In the genomic region with DNA sequence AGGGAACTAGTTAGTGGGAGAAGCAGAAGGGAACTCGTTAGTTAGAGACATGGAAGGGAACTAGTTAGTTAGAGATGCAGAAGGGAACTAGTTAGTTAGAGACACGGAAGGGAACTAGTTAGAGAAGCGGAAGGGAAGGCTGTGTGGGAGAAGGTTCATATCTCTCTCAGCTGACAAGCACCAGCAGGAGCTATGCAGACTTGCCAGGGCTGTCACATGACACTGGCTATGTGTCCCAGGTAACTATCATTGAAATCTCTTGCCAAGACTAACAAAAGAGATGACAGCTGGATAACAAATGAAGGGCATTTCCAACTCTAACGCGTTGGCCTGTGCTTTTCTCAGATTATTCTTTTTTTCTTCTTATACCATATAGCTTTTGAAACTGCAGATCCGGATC, we compare ENCODE assay signal across 29 mouse cellular contexts. TPM values are rescaled to one million over a fixed set of nuclear protein-coding genes. Genes with fewer than 3 reads are reported as not detected.
DNase-seq lines count a peak whose midpoint lies in the region; ATAC-seq and TF ChIP-seq lines count a peak whose summit lies in the region.
"Had no signal": no experiment of that assay in that cellular context is flagged by ENCODE, and none has a peak within 500 bp of the region (broad histone marks: within the 10 kb centered on the region; RNA-seq: fewer than 3 reads in every experiment).

No protein-coding gene starts in this region.

- peak; percentile 14 for DNase-seq in adrenal gland, postnatal 14 days
- no peak for DNase-seq in adrenal gland, postnatal 4 days (ENCODE audit: low spot score in 2 of 2)
- DNase-seq in hindbrain, postnatal 0 days (ENCODE audit: low spot score) = peak; percentile 3
- DNase-seq in hindbrain, embryonic 10.5 days (ENCODE audit: low spot score) = no peak
- peak; percentile 17 for DNase-seq in cerebellum, adult 9-10 months
- DNase-seq in gonadal fat pad, adult 2 months (ENCODE audit: low read depth) = peak; percentile 64
- no peak for DNase-seq in liver, embryonic 11.5 days (ENCODE audit: low spot score)
- no peak for DNase-seq in liver, postnatal 0 days
- DNase-seq: adrenal gland, postnatal 10 days; gastrocnemius, postnatal 25 days; heart, postnatal 36 days; kidney, adult 11 months; kidney, postnatal 4 days; layer of hippocampus, adult 9-11 months; lung, postnatal 10 days; thymus, adult 18-20 months; thymus, postnatal 36 days had no signal

- no peaks in the 10 kb centered on the region for H3K36me3 ChIP-seq in hindbrain, postnatal 0 days (ENCODE audit: insufficient read depth, low read length)
- H3K36me3 ChIP-seq in hindbrain, embryonic 10.5 days = no peaks in the 10 kb centered on the region
- H3K36me3 ChIP-seq in liver, embryonic 11.5 days (ENCODE audit: control insufficient read depth, insufficient read depth, low read length) = no peaks in the 10 kb centered on the region
- H3K36me3 ChIP-seq in liver, postnatal 0 days (replicated peaks; ENCODE audit: insufficient read depth, low read length) = no peaks in the 10 kb centered on the region
- H3K36me3 ChIP-seq: heart, embryonic 15.5 days; kidney, embryonic 15.5 days; midbrain, embryonic 12.5 days; stomach, embryonic 15.5 days had no signal

- ATAC-seq in hindbrain, postnatal 0 days = no peak
- ATAC-seq in liver, embryonic 11.5 days (replicated peaks; ENCODE audit: low FRiP score) = no peak
- ATAC-seq in liver, postnatal 0 days = no peak
- ATAC-seq: hindbrain, embryonic 16.5 days had no signal

- H3K27me3 ChIP-seq in hindbrain, postnatal 0 days (ENCODE audit: insufficient read depth, low read length) = no peaks in the 10 kb centered on the region
- H3K27me3 ChIP-seq in hindbrain, embryonic 10.5 days (ENCODE audit: insufficient read depth, poor library complexity, severe bottlenecking) = no peaks in the 10 kb centered on the region
- H3K27me3 ChIP-seq in liver, embryonic 11.5 days (replicated peaks; ENCODE audit: control insufficient read depth, insufficient read depth, low read length) = no peaks in the 10 kb centered on the region
- H3K27me3 ChIP-seq in liver, postnatal 0 days (ENCODE audit: insufficient read depth, low read length) = no peaks in the 10 kb centered on the region
- H3K27me3 ChIP-seq: heart, embryonic 15.5 days; kidney, embryonic 15.5 days; midbrain, embryonic 12.5 days; stomach, embryonic 15.5 days had no signal

- H3K4me2 ChIP-seq in hindbrain, postnatal 0 days (ENCODE audit: low read depth, low read length) = no peak overlapping the region
- H3K4me2 ChIP-seq in liver, embryonic 11.5 days = no peak overlapping the region
- no peak overlapping the region for H3K4me2 ChIP-seq in liver, postnatal 0 days (ENCODE audit: low read depth, low read length)
- H3K4me2 ChIP-seq: heart, embryonic 15.5 days; kidney, embryonic 15.5 days; midbrain, embryonic 12.5 days; stomach, embryonic 15.5 days had no signal

- no peak overlapping the region for H3K27ac ChIP-seq in hindbrain, postnatal 0 days
- no peak overlapping the region for H3K27ac ChIP-seq in hindbrain, embryonic 10.5 days
- H3K27ac ChIP-seq in liver, embryonic 11.5 days (ENCODE audit: low read depth, low read length) = no peak overlapping the region
- H3K27ac ChIP-seq in liver, postnatal 0 days (ENCODE audit: low read depth) = no peak overlapping the region
- H3K27ac ChIP-seq: heart, embryonic 15.5 days; kidney, embryonic 15.5 days; midbrain, embryonic 12.5 days; stomach, embryonic 15.5 days had no signal

- no peak overlapping the region for H3K9ac ChIP-seq in hindbrain, postnatal 0 days (replicated peaks; ENCODE audit: low read length)
- no peak overlapping the region for H3K9ac ChIP-seq in liver, embryonic 11.5 days (ENCODE audit: low read depth, low read length)
- H3K9ac ChIP-seq in liver, postnatal 0 days (replicated peaks) = no peak overlapping the region
- H3K9ac ChIP-seq: heart, embryonic 15.5 days; kidney, embryonic 15.5 days; midbrain, embryonic 12.5 days; stomach, embryonic 15.5 days had no signal

- H3K4me1 ChIP-seq in hindbrain, postnatal 0 days (ENCODE audit: insufficient read depth, low read length) = no peaks in the 10 kb centered on the region
- peaks cover 8% of the 10 kb centered on the region; the same call in 1 of the 2 replicates for H3K4me1 ChIP-seq in hindbrain, embryonic 10.5 days (replicated peaks)
- H3K4me1 ChIP-seq in liver, embryonic 11.5 days (replicated peaks; ENCODE audit: control insufficient read depth, insufficient read depth, low read length) = 0 out of 2 replicates have a peak, but pooled peaks cover 2% of the 10 kb centered on the region
- no peaks in the 10 kb centered on the region for H3K4me1 ChIP-seq in liver, postnatal 0 days (ENCODE audit: insufficient read depth)
- H3K4me1 ChIP-seq: kidney, embryonic 15.5 days; midbrain, embryonic 12.5 days; stomach, embryonic 15.5 days had no signal

- H3K4me3 ChIP-seq in hindbrain, postnatal 0 days (ENCODE audit: low read length) = no peak overlapping the region
- H3K4me3 ChIP-seq in hindbrain, embryonic 10.5 days = no peak overlapping the region
- H3K4me3 ChIP-seq in liver, embryonic 11.5 days (ENCODE audit: low read depth, low read length) = no peak overlapping the region
- no peak overlapping the region for H3K4me3 ChIP-seq in liver, postnatal 0 days (ENCODE audit: low read depth, low read length)
- H3K4me3 ChIP-seq: heart, embryonic 15.5 days; kidney, embryonic 15.5 days; midbrain, embryonic 12.5 days; stomach, embryonic 15.5 days had no signal

- no peak for TF ChIP-seq EP300 in liver, postnatal 0 days (IDR thresholded peaks at IDR 0.05; ENCODE audit: low read depth)

- no peak for TF ChIP-seq CTCF in hindbrain, postnatal 0 days (IDR thresholded peaks at IDR 0.05; ENCODE audit: low read depth)
- TF ChIP-seq CTCF in liver, postnatal 0 days (IDR thresholded peaks at IDR 0.05; ENCODE audit: low read depth) = no peak

- H3K9me3 ChIP-seq in hindbrain, postnatal 0 days (ENCODE audit: low read length) = no peaks in the 10 kb centered on the region
- H3K9me3 ChIP-seq in hindbrain, embryonic 10.5 days = no peaks in the 10 kb centered on the region
- no peaks in the 10 kb centered on the region for H3K9me3 ChIP-seq in liver, embryonic 11.5 days (ENCODE audit: control insufficient read depth, low read length)
- no peaks in the 10 kb centered on the region for H3K9me3 ChIP-seq in liver, postnatal 0 days (ENCODE audit: low read length)
- H3K9me3 ChIP-seq: heart, embryonic 15.5 days; kidney, embryonic 15.5 days; midbrain, embryonic 12.5 days; stomach, embryonic 15.5 days had no signal

- WGBS in hindbrain, postnatal 0 days = 68% methylated on average over 6 of the region's 6 CpGs
- 81% methylated on average over 6 of the region's 6 CpGs for WGBS in hindbrain, embryonic 10.5 days
- 80% methylated on average over 6 of the region's 6 CpGs for WGBS in liver, embryonic 11.5 days
- WGBS in liver, postnatal 0 days (ENCODE audit: insufficient replicate concordance) = 72% methylated on average over 6 of the region's 6 CpGs

RNA-seq across cellular contexts. Expression of a gene that starts 13.6 kb away (rescaled TPM):
- total RNA-seq in adrenal gland, postnatal 14 days (2021) = 0.30 TPM in 1 of 2 replicates, not detected in the other
- not detected for total RNA-seq in adrenal gland, postnatal 4 days (2021)
- not detected in 2 replicates for total RNA-seq in hindbrain, postnatal 0 days (2014; rRNA removed)
- polyA plus RNA-seq in hindbrain, postnatal 0 days (2015; fragmentation: Nextera tagmentation; extraction: Ambion mirVana) = not detected in 2 replicates
- polyA plus RNA-seq in hindbrain, embryonic 10.5 days (2016; fragmentation: Nextera tagmentation; extraction: Ambion mirVana) = not detected in 2 replicates
- not detected in 2 replicates for polyA plus RNA-seq in gonadal fat pad, adult 2 months (2012; rRNA removed)
- polyA plus RNA-seq in liver, embryonic 11.5 days (2014; fragmentation: Nextera tagmentation; extraction: Ambion mirVana) = not detected in 2 replicates
- 0.45 and 0.53 TPM in 2 replicates for polyA plus RNA-seq in liver, postnatal 0 days (2015; fragmentation: Nextera tagmentation; extraction: Ambion mirVana)
- total RNA-seq: gastrocnemius, postnatal 25 days; heart, postnatal 36 days; left cerebral cortex, adult 18-20 months; left cerebral cortex, postnatal 25 days; monocyte, adult 5-6 weeks; neutrophil, adult 5-6 weeks had no signal
- polyA plus RNA-seq: cortical plate, adult 2 months; embryonic facial prominence, embryonic 11.5 days; heart, embryonic 15.5 days; hindbrain, embryonic 16.5 days; kidney, embryonic 15.5 days; limb, embryonic 14.5 days; midbrain, embryonic 12.5 days; stomach, embryonic 15.5 days had no signal

RNA-seq across cellular contexts. Expression of a gene that starts 43.9 kb away (rescaled TPM):
- 57.9 and 71.2 TPM in 2 replicates for total RNA-seq in adrenal gland, postnatal 14 days (2021)
- 10 to 100 TPM; 85.8 to 86.5 TPM for total RNA-seq in adrenal gland, postnatal 4 days (2021)
- total RNA-seq in hindbrain, postnatal 0 days (2014; rRNA removed) = 8.9 and 15.2 TPM in 2 replicates
- 13.3 and 15.8 TPM in 2 replicates for polyA plus RNA-seq in hindbrain, postnatal 0 days (2015; fragmentation: Nextera tagmentation; extraction: Ambion mirVana)
- polyA plus RNA-seq in hindbrain, embryonic 10.5 days (2016; fragmentation: Nextera tagmentation; extraction: Ambion mirVana) = 0.86 and 1.5 TPM in 2 replicates
- polyA plus RNA-seq in gonadal fat pad, adult 2 months (2012; rRNA removed) = 57.6 and 57.7 TPM in 2 replicates
- 1.6 and 1.7 TPM in 2 replicates for polyA plus RNA-seq in liver, embryonic 11.5 days (2014; fragmentation: Nextera tagmentation; extraction: Ambion mirVana)
- 81.9 and 83.5 TPM in 2 replicates for polyA plus RNA-seq in liver, postnatal 0 days (2015; fragmentation: Nextera tagmentation; extraction: Ambion mirVana)

Comparison
In these comparisons a context has a peak if more than half of its experiments do, and no peak if none do; other contexts are left out.
1. DNase-seq: peak in adrenal gland, postnatal 14 days (single experiment), hindbrain, postnatal 0 days (single experiment), cerebellum, adult 9-10 months (single experiment) and gonadal fat pad, adult 2 months (single experiment); none in adrenal gland, postnatal 4 days (0 of 2), hindbrain, embryonic 10.5 days (single experiment), liver, embryonic 11.5 days (single experiment) and liver, postnatal 0 days (single experiment).